Mouse (Mus musculus) liver, adult 2 months (tissue): ENCODE measurements around the gene Eif3k.

Source experiments
- CTCF ChIP-seq: fragments of 200-500 bp; IDR thresholded peaks from 2 replicates; pipeline ENCODE4 v1.5.1; 2011; ENCODE audit warnings: low read depth, low read length, control low read depth
- POLR2A ChIP-seq: fragments of 200-500 bp; IDR thresholded peaks from 2 replicates; pipeline ENCODE4 v1.6.1; 2011; ENCODE audit warnings: low read length, control low read depth; ENCODE audit not compliant: insufficient read depth; ENCODE audit errors: extremely low read depth

DNA sequence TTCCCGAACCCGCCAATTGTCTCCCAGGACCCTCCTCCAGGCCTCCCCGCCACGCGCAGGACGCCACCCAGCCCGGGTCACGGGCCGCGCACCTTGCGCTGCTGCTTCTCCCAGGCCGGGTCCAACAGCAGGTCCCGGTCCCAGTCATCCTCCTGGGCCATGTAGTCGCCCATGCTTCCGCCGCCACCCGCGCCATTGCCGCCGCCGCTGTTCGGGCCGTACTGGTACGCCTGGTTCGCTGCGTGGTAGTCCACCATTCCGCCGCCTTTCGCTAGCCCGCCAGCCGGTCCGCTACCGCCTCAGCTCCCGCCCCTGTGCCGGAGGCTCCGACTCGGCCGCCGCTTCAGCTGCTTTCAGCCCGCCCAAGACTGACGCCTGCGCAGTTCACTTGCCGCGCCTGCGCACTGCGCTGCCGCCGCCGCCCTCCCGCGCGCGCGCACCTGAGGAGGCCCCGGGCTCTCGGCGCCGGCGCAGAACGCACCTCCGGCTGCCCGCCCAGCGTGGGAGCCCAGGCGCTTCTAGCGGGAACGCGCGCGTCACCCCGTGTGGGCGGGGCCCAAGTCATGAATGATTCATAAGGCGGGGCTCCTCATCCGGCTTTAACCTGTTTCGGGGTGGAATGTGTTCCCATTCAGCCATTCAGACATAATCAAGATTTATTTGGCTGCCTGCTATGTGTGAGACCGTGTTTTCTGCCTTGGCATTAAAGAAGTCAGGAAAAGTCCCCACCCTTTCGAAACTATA lies 19.6 kb downstream of the Eif3k start, which contains the start of gene Actn4:
- TF ChIP-seq POLR2A, result peak; percentile 99
- no peak for TF ChIP-seq CTCF
